Mouse (Mus musculus): ENCODE results near the gene Cd160.

- TF ChIP-seq CTCF (IDR thresholded peaks at IDR 0.05; ENCODE audit: extremely low read depth, insufficient read length, insufficient replicate concordance, low read depth, low read length) = no peak
- no peak for TF ChIP-seq POLR2A (IDR thresholded peaks at IDR 0.05; ENCODE audit: low read depth, low read length)
Measured at GRCm38 (mm10) chr3:96871070-96871469, 41.9 kb upstream of the Cd160 start.
